Mouse (Mus musculus): Measurements from ENCODE around the gene Jpt1.

- no peak for TF ChIP-seq CTCF (IDR thresholded peaks at IDR 0.05; ENCODE audit: borderline replicate concordance, extremely low read depth, insufficient read depth, insufficient read length)
- TF ChIP-seq POLR2A (IDR thresholded peaks at IDR 0.05; ENCODE audit: borderline replicate concordance, extremely low read depth, insufficient read depth, insufficient read length, poor library complexity, severe bottlenecking) = no peak
These were observed 4.5 kb upstream of the Jpt1 start for GRCm38 (mm10) chr11:115518693-115519092.

Data from brain, embryonic 14.5 days (tissue).